Mouse (Mus musculus) retina, postnatal 1 day (tissue): ENCODE data around the gene Cyp4a12b.
"Not testable (repeated sequence)": the region's sequence is repeated elsewhere in the genome, so short reads cannot be mapped to it uniquely, and the experiment has no call there.

ENCODE experiments used
- DNase-seq: peaks from one replicate; pipeline ENCODE4 v3.0.0-alpha.2; 2012

The Cyp4a12b gene

DNA sequence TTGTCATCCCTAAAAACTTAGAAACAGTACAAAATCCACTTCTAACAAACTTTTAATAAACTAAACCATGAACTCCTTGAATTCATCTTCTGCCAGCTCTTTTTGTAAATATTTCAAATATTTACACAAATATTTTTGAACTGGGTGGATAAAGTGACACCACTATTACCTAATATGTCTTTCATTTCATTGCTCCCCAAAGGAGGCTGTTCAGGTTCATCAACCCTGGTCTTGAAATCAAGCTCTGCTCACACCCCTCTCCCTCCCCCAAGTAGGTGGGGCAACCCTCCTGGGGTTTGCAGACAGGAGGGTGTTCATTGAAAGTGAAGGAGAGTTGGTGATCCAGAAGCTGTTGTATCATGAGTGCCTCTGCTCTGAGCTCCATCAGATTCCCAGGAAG lies at the start of gene Cyp4a12b:
Gene Cyp4a12b (plus strand): TSS at position 301 of the 400 bp plus-strand sequence.
- not testable (repeated sequence) for DNase-seq

DNA sequence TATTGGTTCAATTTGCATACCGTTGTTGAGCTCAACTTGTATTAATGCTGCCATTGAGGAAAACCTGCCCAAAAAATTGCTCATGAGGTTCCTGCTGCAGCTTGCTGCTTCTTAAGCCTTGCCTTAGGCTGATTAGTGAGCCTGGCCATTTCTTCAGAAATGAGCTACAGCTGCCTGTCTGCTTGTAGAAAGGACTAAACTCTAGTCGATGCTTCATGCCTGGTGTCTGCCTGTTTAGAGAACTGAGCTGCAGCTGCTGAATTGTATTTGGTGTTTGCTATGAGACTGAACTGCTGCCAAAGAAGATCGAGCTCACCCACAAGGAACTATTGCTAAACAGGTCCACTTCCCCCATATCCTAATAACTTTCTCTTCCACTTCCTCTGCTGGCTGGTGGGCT lies 45.8 kb upstream of the Cyp4a12b start:
- not testable (repeated sequence) for DNase-seq

DNA sequence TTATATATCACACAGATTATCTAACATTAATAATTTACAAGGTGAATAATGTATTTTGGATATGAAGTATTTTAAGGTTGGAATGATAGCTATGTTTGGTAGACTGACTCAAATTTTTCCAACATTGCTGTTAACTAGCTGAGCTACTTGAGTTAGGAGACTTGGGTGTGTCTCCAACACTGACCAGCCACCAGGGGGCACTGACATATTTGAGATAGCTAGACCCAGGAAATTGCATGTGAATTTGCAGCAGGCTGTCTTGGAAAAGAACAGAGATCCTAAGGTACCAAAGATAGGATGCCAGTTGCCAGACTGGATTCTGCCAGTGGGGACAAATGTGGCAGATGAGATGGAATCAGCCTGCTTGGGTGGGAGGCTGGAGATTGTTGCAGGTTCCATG lies 43.4 kb upstream of the Cyp4a12b start:
- not testable (repeated sequence) for DNase-seq

DNA sequence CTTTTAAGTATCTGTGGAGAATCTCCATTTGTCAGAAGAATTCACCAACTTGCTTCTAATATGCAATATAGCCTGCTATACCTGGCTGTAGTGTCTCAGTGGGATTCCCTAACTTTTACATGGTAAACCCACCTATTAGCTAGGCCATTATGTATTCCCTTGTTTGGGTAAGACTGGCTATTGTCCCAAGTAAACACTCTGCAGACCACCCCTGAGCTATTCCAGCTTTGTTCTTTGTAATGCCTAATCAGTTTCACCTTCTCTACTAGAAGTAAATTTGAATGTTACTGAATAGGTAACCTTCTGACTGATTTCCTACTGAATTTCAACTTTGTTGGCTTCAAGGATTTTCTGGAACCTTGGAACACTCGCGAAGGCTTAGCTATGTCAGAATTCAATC lies 15.2 kb upstream of the Cyp4a12b start:
- DNase-seq = not testable (repeated sequence)

DNA sequence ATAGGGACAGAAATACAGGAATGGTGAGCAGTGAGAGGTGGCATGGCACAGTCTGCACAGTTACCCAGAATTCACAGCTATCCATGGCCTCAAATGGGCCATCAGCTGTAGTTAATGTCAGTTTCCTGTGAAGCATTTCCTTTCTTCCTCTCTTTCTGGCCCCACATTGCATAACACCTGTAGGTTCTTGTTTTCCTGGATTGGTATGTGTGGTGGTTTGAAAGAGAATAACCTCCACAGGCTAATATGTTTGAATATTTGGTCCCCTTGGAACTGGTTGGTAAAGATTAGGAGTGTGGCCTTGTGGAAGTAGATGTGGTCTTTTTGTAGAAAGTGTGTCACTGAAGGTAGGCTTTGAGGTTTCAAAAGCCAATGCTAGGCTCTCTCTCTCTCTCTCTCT lies 14.5 kb upstream of the Cyp4a12b start:
- DNase-seq = not testable (repeated sequence)

DNA sequence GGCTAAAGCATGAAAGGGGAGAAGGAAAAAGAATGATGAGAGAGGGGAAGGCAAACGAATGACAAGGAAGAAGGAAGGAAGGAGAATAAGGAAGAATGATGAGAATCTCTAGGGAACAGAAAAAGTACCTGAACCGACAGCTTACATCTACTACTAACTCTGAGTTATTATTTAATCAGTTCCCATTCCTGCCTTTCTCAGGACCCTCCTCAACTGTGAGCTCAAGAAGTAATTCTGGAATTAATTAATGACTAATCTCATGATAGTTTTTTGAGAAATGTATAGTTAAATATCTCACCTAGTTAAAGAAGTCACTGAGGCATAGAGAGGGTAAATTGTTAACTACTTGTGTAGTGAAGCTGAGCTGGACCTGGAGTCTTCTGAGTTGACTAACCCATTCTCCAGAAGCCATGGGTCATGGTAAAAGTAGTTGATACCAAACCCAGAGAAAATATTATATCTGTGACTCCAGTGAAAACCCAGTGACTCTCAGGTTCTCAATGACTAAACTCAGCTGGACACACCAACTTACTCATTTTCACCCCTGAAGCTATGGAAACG lies 39.2 kb downstream of the Cyp4a12b start:
- no peak for DNase-seq

DNA sequence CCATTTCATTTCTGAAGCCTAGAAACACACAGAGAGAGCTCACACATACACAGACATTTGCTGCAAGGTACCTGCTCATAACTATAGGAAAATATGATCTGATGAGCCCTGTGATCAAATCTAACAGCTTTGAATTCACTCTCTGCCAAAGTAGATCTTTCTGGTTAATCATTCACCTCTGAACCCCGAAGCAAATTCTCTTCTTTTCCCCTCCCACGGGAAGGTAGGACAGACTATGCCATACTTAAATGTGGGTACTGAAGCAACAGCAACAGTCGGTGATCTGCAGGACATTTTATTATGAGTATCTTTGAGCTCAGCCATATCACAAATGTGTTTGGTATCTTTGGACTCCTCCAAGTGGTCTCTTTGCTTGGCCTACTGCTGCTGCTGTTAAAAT lies 40.9 kb downstream of the Cyp4a12b start, which contains the start of gene Cyp4a30b:
Gene Cyp4a30b (plus strand): TSS at position 301 of the 400 bp plus-strand sequence.
- DNase-seq = no peak

DNA sequence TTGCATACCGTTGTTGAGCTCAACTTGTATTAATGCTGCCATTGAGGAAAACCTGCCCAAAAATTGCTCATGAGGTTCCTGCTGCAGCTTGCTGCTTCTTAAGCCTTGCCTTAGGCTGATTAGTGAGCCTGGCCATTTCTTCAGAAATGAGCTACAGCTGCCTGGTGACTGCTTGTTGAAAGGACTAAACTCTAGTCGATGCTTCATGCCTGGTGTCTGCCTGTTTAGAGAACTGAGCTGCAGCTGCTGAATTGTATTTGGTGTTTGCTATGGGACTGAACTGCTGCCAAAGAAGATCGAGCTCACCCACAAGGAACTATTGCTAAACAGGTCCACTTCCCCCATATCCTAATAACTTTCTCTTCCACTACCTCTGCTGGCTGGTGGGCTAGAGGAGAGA lies 62.2 kb downstream of the Cyp4a12b start:
- not testable (repeated sequence) for DNase-seq

DNA sequence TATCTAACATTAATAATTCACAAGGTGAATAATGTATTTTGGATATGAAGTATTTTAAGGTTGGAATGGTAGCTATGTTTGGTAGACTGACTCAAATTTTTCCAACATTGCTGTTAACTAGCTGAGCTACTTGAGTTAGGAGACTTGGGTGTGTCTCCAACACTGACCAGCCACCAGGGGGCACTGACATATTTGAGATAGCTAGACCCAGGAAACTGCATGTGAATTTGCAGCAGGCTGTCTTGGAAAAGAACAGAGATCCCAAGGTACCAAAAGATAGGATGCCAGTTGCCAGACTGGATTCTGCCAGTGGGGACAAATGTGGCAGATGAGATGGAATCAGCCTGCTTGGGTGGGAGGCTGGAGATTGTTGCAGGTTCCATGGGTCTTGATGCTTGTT lies 64.6 kb downstream of the Cyp4a12b start:
- not testable (repeated sequence) for DNase-seq

DNA sequence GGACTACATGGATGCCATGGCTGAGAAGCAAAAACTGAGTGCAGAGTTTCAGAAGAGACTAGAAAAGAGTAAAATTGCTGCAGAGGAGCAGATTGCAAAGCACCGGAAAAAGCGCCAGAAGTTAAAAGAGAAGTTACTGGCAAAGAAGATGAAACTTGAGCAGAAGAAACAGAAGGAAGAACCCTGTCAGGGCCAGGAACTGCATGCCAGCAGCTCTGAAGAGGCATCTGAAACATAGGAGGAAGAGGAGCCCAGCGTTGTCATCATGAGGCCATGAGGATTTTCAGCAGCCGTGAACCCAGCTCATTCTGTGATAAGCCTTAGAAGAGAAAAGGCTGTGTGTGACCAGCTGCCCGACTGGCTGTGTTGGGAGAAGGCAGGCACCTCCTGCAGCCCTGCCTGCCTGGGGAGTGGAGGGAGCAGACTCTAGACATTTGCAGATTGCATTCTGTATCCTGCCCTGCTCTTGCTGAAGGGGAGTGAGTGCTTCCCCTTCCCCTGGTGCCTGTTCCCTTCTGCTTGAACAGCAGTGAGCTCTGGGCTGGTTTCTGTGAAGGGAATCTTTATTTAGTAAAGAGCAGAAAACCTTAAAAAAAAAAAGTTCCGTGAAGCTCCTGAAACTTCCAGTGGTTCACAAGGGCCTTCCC lies 69.7 kb downstream of the Cyp4a12b start:
- no peak for DNase-seq
